Mouse (Mus musculus) bone marrow, adult 2 months (tissue): Measurements from ENCODE around the gene Fam102a. TPM values are rescaled to one million over a fixed set of nuclear protein-coding genes. Genes with fewer than 3 reads are reported as not detected.

Source experiments
- H3K27ac ChIP-seq: fragments of 200-500 bp; 2 replicates; pipeline ENCODE4 v1.5.1; 2012; ENCODE audit warnings: low read depth, mild to moderate bottlenecking, control low read depth, inconsistent platforms, low read length; ENCODE audit not compliant: control insufficient read depth, poor library complexity, insufficient read depth
- H3K4me1 ChIP-seq: fragments of 200-500 bp; 2 replicates; pipeline ENCODE4 v1.6.1; 2011; ENCODE audit warnings: low read length; ENCODE audit not compliant: control insufficient read depth, insufficient read depth
- H3K4me3 ChIP-seq: fragments of 200-500 bp; replicated peaks from 2 replicates; pipeline ENCODE3; 2011; ENCODE audit warnings: mild to moderate bottlenecking, low read depth, low read length, control low read depth; ENCODE audit not compliant: control insufficient read depth
- CTCF ChIP-seq: fragments of 200-500 bp; IDR thresholded peaks from 2 replicates; pipeline ENCODE4 v1.5.1; 2011; ENCODE audit warnings: low read length, control low read depth; ENCODE audit not compliant: control insufficient read depth, insufficient read depth
- POLR2A ChIP-seq: fragments of 200-500 bp; IDR thresholded peaks from 2 replicates; pipeline ENCODE4 v1.6.1; 2011; ENCODE audit warnings: low read depth, mild to moderate bottlenecking, control low read depth, low read length, borderline replicate concordance; ENCODE audit not compliant: control insufficient read depth
- WGBS: fragments of 180-500 bp; shearing (Covaris S2); methylation state at CpG from one replicate; pipeline ENCODE4 v1.1.7; 2018; 5-methylcytosine and 5-hydroxymethylcytosine counted together
- polyA plus RNA-seq: library from polyadenylated mRNA; stranded (reverse); fragments of >200 nt; gene quantifications from 2 replicates; pipeline ENCODE4 v1.2.4, GENCODE M21; 2011; ENCODE audit warnings: low replicate concordance; ENCODE audit not compliant: missing spikeins, insufficient read depth, insufficient read length

Fam102a gene
- polyA plus RNA-seq, 1 experiment = 5.4 TPM

- peak overlapping the region; percentile 64; the same call in 1 of the 2 replicates for H3K27ac ChIP-seq
- WGBS = 6% methylated on average over 7 of the region's 7 CpGs
- peaks cover 5% of the 10 kb centered on the region for H3K4me1 ChIP-seq
- TF ChIP-seq CTCF (no peak), POLR2A (no peak)
- H3K4me3 ChIP-seq = no peak overlapping the region
Measured at GRCm38 (mm10) chr2:32553592-32554148, 18.5 kb downstream of the Fam102a start.

DNA sequence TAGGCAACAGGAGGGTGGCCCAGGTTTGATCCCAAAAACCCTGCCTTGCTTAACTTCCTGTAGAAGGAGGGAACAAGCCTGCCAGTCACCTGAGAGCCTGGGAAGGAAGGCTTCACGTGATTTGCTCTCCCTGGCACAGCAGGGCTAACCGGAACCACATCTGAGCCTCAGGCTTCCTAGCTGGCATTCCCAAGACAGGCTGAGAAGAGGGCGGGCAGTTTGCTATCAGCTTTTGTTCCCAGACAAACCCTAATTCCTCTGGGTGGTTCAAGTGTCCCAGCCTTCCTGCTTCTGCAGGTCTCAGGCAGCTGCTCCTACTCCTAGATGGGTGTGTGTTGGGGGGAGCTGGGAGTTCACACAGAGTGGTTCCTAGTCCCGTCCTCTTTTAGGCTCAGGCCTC is 20.4 kb downstream of the Fam102a start:
- no peak overlapping the region for H3K4me3 ChIP-seq
- no peak for TF ChIP-seq CTCF
- no peak for TF ChIP-seq POLR2A
- WGBS = 55% methylated on average over 4 of the region's 4 CpGs
- H3K4me1 ChIP-seq = peaks cover 5% of the 10 kb centered on the region
- no peak overlapping the region for H3K27ac ChIP-seq

DNA sequence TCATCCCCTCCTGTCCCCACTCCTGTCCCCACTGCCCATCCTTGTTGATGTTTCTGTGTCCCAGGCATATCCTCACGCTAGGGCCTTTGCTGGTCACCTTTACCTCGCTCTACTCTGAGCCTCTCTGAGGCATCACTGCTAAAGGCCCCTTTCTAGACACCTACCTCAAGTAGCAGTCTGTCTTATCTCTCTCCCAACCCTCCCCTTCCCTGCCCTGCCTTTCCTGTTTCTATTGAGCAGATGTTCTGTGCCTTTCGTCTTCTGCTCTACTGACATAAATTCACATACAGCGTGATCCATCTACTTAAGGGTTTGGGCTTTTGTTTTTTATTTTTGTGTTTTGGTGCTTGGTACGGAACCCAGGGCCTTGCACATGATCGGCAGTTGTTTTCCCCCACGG is 20.9 kb downstream of the Fam102a start:
- H3K4me1 ChIP-seq = peaks cover 5% of the 10 kb centered on the region
- 57% methylated on average over 7 of the region's 7 CpGs for WGBS
- TF ChIP-seq POLR2A = no peak
- no peak for TF ChIP-seq CTCF
- H3K27ac ChIP-seq = no peak overlapping the region
- H3K4me3 ChIP-seq = no peak overlapping the region

GRCm38 (mm10) chr2:32559570-32559969 is 24.4 kb downstream of the Fam102a start:
- WGBS = 89% methylated on average over 5 of the region's 5 CpGs
- Histone ChIP-seq H3K4me1 (no peaks in the 10 kb centered on the region), H3K27ac (no peak overlapping the region), H3K4me3 (no peak overlapping the region)
- TF ChIP-seq CTCF (no peak), POLR2A (no peak)

GRCm38 (mm10) chr2:32566536-32567063 is 31.5 kb downstream of the Fam102a start:
- WGBS = 43% methylated on average over 4 of the region's 4 CpGs
- Histone ChIP-seq H3K27ac (no peak overlapping the region), H3K4me3 (no peak overlapping the region), H3K4me1 (no peaks in the 10 kb centered on the region)
- TF ChIP-seq CTCF (peak; percentile 84), POLR2A (no peak)

- Histone ChIP-seq H3K4me1 (no peaks in the 10 kb centered on the region), H3K27ac (no peak overlapping the region), H3K4me3 (no peak overlapping the region)
- TF ChIP-seq POLR2A = no peak
- 67% methylated on average over 5 of the region's 5 CpGs for WGBS
Measured at GRCm38 (mm10) chr2:32568149-32568548, 33.0 kb downstream of the Fam102a start.

DNA sequence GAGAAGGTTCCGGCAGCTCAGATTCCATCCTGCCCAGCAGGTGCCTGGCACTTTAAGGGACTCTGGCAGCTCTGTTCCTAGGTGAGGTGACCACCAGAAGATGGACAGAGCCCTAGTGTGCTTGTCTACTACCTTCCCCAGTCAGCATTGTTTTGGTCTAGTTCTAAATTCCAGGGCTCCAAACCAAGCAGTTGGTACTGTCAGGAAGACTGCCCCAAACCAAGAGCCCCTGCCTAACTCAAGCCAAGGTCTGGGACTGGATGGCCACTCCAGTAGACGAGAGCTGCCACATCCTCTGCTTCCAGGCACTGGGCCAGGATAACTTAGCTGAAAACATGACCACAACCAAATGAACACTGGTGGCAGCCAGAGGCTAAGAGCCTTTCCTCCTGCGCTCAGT is 33.8 kb downstream of the Fam102a start:
- no peak overlapping the region for H3K27ac ChIP-seq
- H3K4me1 ChIP-seq = no peaks in the 10 kb centered on the region
- TF ChIP-seq POLR2A (no peak), CTCF (no peak)
- H3K4me3 ChIP-seq = no peak overlapping the region
- 84% methylated on average over 3 of the region's 3 CpGs for WGBS

GRCm38 (mm10) chr2:32570698-32571494 is 35.8 kb downstream of the Fam102a start, which contains the start of gene Dpm2:
TSS of gene Dpm2 (plus strand) at chr2:32570858.
- TF ChIP-seq CTCF = no peak
- peak; percentile 52; the same call in 1 of the 2 replicates for TF ChIP-seq POLR2A
- no peaks in the 10 kb centered on the region for H3K4me1 ChIP-seq
- WGBS = under 1% methylated on average over 36 of the region's 36 CpGs
- H3K27ac ChIP-seq = peak within 1 kb of the TSS; percentile 39
- H3K4me3 ChIP-seq = peak within 1 kb of the TSS; percentile 83
